Mouse (Mus musculus): ENCODE data around the gene Zfp512.
"Not testable (repeated sequence)": the region's sequence is repeated elsewhere in the genome, so short reads cannot be mapped to it uniquely, and the experiment has no call there.

Gene Zfp512

GRCm38 (mm10) chr5:31451878-31452561 is at the start of gene Zfp512:
TSS of gene Zfp512 (plus strand) at chr5:31452431.
- DNase-seq, result peak; percentile 97 to 98

GRCm38 (mm10) chr5:31434727-31435126 is 17.5 kb upstream of the Zfp512 start:
- not testable (repeated sequence) for DNase-seq

GRCm38 (mm10) chr5:31451336-31451735 is 895 bp upstream of the Zfp512 start:
- DNase-seq, result peak; percentile 27 to 61

GRCm38 (mm10) chr5:31452562-31452878 is 289 bp downstream of the Zfp512 start:
- no peak for DNase-seq

- no peak for DNase-seq
Observed at GRCm38 (mm10) chr5:31452886-31453410, 717 bp downstream of the Zfp512 start.

GRCm38 (mm10) chr5:31467798-31468197 is 15.6 kb downstream of the Zfp512 start:
- peak in 1 of 2 experiments; percentile 11 for DNase-seq

GRCm38 (mm10) chr5:31469711-31470110 is 17.5 kb downstream of the Zfp512 start:
- DNase-seq, result no peak

GRCm38 (mm10) chr5:31470334-31470733 is 18.1 kb downstream of the Zfp512 start:
- DNase-seq, result peak; percentile 31 to 51

GRCm38 (mm10) chr5:31480536-31480935 is 28.3 kb downstream of the Zfp512 start:
- DNase-seq, result no peak

GRCm38 (mm10) chr5:31485440-31485839 is 33.2 kb downstream of the Zfp512 start, which contains the start of gene 4930548H24Rik:
TSS of gene 4930548H24Rik (plus strand) at chr5:31485740.
- DNase-seq, result no peak

- no peak for DNase-seq
Observed at GRCm38 (mm10) chr5:31487889-31488288, 35.7 kb downstream of the Zfp512 start.

GRCm38 (mm10) chr5:31489116-31489769 is 37.0 kb downstream of the Zfp512 start:
- no peak for DNase-seq

- no peak for DNase-seq
Observed at GRCm38 (mm10) chr5:31492031-31492430, 39.8 kb downstream of the Zfp512 start.

- DNase-seq, result peak; percentile 92
Observed at GRCm38 (mm10) chr5:31494513-31495297, 42.5 kb downstream of the Zfp512 start, which contains the start of gene Gpn1. TSS of gene Gpn1 (plus strand) at chr5:31494741.

GRCm38 (mm10) chr5:31504843-31505242 is 52.6 kb downstream of the Zfp512 start:
- DNase-seq, result no peak

- peak in 1 of 2 experiments; percentile 24 for DNase-seq
Observed at GRCm38 (mm10) chr5:31512481-31512880, 60.2 kb downstream of the Zfp512 start.

- no peak for DNase-seq
Observed at GRCm38 (mm10) chr5:31520556-31520955, 68.3 kb downstream of the Zfp512 start.

- peak; percentile 74 to 76 for DNase-seq
Observed at GRCm38 (mm10) chr5:31526354-31527116, 74.3 kb downstream of the Zfp512 start, which contains the start of gene Slc4a1ap. TSS of gene Slc4a1ap (plus strand) at chr5:31526995.

GRCm38 (mm10) chr5:31527117-31527680 is 75.0 kb downstream of the Zfp512 start:
- DNase-seq, result no peak

GRCm38 (mm10) chr5:31527707-31528106 is 75.5 kb downstream of the Zfp512 start, which contains the start of gene Supt7l:
TSS of gene Supt7l (minus strand) at chr5:31527807.
- not testable (repeated sequence) for DNase-seq

GRCm38 (mm10) chr5:31528560-31528959 is 76.3 kb downstream of the Zfp512 start:
- no peak for DNase-seq
